Mouse (Mus musculus) kidney, adult 10 weeks (tissue): Measurements from ENCODE around the gene Odaph. TPM values are rescaled to one million over a fixed set of nuclear protein-coding genes. Genes with fewer than 3 reads are reported as not detected.

Experiments used
- polyA plus RNA-seq: library from polyadenylated mRNA; stranded (reverse); fragments of 350-450 nt; fragmentation: Illumina TruSeq; extraction: RNeasy Lipid Tissue Mini Kit (QIAGEN cat#74804); gene quantifications from one replicate; pipeline ENCODE4 v1.2.3, GENCODE M21; 2014; ENCODE audit warnings: low read depth, low replicate concordance

Odaph gene
- not detected for polyA plus RNA-seq

GRCm38 (mm10) chr5:91987236-91987635 is at the start of gene Odaph:
Gene Odaph, plus strand, starts transcription at chr5:91987475.

GRCm38 (mm10) chr5:91962639-91963440 is 24.4 kb upstream of the Odaph start, which contains the start of gene Rchy1:
Gene Rchy1, minus strand, starts transcription at chr5:91963068.

GRCm38 (mm10) chr5:92043783-92044182 is 56.5 kb downstream of the Odaph start, which contains the start of gene Cdkl2:
Gene Cdkl2, minus strand, starts transcription at chr5:92043883.

Other genes starting within 250 kb of the Odaph start
- gene Rchy1, start 24.4 kb upstream of the Odaph start, polyA plus RNA-seq = 113 TPM
- gene Cdkl2, start 56.4 kb downstream of the Odaph start, polyA plus RNA-seq = 26.2 TPM
- 155 TPM for gene G3bp2, start 96.2 kb downstream of the Odaph start, polyA plus RNA-seq
- gene Uso1, start 150.5 kb downstream of the Odaph start, polyA plus RNA-seq = 134 TPM
- not detected for gene U90926, start 227.9 kb downstream of the Odaph start, polyA plus RNA-seq